Mouse (Mus musculus): ENCODE data around the gene Dach1. TPM values are rescaled to one million over a fixed set of nuclear protein-coding genes. Genes with fewer than 3 reads are reported as not detected.

Dach1 gene
- total RNA-seq, 2 experiments from 2014 or later: 2.5 to 3.0 TPM

DNA sequence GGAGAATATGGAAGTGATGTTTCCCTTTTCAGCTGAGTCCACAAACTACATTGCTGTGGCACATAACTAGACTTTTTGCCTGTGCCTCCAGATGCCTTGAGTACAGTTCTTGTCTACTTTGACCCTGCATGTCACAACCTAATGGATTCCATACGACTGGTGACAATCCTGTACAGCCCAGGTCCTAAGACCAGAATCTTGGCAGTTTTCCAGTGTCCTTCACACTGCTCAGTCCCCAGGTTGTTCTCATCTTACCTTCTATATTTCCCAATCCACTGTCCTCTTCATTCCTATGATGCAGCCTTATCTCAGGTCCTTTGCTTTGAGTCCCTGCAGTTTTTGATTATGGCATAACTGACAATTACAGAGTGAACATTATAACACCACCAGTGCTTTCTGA is 131.0 kb downstream of the Dach1 start:
- DNase-seq (ENCODE audit: low spot score): no peak

- DNase-seq (ENCODE audit: low spot score): no peak
These were observed 132.4 kb downstream of the Dach1 start for GRCm38 (mm10) chr14:98037175-98037574.

DNA sequence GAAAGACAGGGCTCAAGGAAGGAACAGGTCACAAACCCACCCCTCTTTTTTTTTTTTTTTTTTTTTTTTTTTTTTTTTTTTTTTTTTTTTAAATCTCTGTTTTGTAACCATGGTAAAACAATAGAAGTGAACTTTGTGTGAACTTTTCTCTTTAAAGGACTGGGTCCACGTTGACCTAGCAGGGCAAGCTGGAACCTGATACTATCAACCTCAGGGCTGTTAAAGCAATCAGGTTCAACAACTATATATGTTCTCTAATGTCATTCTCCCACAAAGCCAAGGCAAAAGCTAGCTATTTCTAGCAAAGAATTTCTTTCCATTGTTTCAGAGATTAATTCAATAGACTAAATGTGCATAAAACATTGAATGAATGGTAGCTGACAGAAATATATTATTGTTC is 134.3 kb downstream of the Dach1 start:
- no peak for DNase-seq (ENCODE audit: low spot score)

GRCm38 (mm10) chr14:98023540-98023939 is 146.0 kb downstream of the Dach1 start:
- no peak for DNase-seq (ENCODE audit: low spot score)

GRCm38 (mm10) chr14:98014053-98014452 is 155.5 kb downstream of the Dach1 start:
- DNase-seq (ENCODE audit: low spot score): no peak

DNA sequence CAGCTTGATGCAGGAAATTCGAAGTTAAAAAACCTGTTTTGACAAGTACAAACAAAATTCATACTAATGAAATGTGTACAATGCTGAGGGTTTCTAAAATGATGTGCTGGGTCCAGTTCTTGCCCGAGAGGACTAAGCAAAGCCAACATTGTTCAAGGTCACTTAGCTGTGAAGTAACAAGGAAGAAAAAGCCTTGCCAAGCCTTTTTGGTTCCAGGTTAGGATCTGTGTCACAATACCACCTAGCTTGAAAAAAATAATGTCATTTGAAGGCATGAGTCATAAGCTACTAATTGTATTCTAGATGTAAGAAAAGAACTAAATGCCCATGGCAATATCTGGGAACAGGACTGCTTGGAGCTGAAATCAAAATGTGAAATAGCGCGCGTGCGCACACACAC is 161.1 kb downstream of the Dach1 start:
- DNase-seq (ENCODE audit: low spot score): no peak

GRCm38 (mm10) chr14:98002021-98002680 is 167.4 kb downstream of the Dach1 start:
- no peak for DNase-seq (ENCODE audit: low spot score)

DNA sequence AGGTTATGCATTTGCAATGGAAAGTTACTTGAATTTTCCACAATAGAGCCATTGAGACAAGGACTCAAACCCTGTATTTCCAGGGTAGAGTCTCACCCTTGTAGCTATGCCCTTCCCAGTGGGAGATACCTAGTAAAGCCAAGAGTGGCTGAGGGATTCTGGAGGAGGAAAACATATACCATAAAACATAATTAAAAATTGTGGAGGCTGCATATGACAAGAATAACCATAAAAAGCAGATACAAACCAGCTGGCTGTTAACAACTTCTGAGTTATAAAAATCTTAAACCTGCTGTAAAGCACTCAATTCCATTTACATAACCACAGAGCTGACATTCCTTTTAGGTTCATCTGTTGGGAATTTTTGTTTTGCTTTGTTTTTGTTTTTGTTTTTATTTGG is 171.0 kb downstream of the Dach1 start:
- no peak for DNase-seq (ENCODE audit: low spot score)

GRCm38 (mm10) chr14:97983251-97983650 is 186.3 kb downstream of the Dach1 start:
- no peak for DNase-seq (ENCODE audit: low spot score)

GRCm38 (mm10) chr14:97982676-97983075 is 186.9 kb downstream of the Dach1 start:
- DNase-seq (ENCODE audit: low spot score): no peak

DNA sequence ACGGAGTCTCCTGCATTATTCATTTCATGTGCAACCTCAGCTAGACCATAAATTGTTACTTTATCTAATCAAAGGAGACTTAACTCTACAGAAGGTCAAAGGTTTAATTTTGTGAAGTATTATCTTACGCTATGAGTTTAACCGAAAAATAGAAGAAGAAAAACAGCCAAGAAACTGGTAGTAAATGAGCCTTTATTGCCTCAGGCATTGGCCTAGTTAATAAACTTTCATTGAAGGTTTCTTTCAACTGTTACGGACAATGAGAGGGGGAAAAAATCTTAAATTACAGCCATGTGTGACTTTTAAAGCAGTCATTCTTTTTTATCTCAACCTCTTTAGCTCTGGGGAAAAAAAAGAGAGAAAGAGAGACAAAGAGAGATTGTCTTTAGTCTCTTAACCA is 188.7 kb downstream of the Dach1 start:
- no peak for DNase-seq (ENCODE audit: low spot score)

DNA sequence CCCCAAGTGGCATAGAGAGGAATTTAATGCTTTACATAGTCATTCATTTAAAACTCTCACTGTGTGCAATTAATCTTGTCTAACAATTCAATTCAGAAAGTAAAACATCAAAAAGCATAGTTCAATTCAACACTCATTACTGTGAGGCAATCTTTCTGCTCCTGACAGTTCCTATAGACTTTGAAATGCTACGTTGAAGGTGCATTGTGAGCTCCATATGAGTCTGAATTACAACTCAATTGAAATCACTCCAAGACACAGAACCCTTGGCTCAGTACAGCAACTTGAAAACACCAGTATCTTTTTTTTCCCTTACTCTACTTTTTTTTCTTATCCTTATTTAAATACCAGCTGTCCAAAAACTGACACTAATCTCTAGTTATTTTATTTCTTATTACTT is 193.5 kb downstream of the Dach1 start:
- DNase-seq (ENCODE audit: low spot score): no peak

DNA sequence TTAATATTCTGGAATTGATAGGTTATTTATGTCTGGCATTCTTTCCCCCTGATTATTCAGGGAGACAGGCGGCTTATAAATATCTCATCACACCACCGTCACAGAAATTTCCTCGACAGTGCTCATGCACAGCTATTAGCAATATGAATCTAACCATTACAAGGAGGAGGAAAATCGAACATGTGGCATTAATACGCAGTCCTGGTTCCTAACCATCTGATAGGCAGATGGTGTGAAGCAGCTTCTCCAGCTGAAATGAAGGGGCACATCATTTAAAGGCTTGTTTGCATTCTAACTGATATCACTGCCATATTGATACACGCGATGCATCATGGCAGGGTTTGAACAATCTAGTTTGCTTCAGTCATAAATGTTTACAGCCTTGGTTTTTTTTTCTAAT is 194.1 kb downstream of the Dach1 start:
- DNase-seq (ENCODE audit: low spot score): no peak

DNA sequence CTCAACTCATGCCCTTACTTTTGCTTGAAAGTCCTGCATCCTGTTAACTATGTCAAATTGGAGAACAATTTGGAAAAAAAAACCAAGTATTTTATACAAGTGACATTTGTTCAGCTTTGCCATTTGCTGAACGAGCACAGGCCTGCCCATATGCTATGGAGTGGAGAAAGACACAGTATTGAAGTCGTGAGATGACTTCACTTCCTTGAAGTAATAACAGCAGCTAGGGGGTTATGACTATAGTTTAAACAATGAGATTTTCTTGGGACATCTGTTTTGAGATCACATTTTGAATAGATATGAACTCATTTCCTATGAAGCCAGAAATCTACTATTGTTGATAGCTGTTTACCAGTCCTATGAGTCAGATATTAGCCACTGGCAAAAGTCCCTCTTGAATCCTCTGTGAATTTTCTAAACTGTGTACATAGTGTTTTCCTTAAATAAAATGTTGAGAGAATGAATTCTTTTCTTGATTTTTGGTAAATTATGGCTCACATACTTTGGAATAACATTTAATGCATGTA is 205.0 kb downstream of the Dach1 start:
- DNase-seq (ENCODE audit: low spot score): no peak

- no peak for DNase-seq (ENCODE audit: low spot score)
These were observed 205.9 kb downstream of the Dach1 start for GRCm38 (mm10) chr14:97963624-97964023.

DNA sequence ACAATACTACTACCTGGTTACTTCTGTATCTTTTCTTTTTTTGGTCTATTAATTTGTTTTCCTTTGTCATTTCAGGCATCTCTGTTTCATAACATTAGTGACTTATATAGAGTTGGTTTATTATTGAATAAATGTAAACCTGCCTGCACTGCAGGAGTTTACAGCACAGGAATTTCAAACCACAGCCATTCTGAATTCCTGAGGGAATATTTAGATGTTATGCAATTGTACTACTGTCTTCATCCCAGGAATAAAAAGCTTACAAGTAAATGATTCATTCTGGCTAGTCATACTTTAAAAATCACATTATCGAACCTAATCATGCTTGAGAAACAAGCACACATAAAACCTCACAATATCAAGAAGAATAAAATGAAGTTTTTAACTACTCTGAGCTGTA is 213.2 kb downstream of the Dach1 start:
- DNase-seq (ENCODE audit: low spot score): no peak

GRCm38 (mm10) chr14:97945471-97945870 is 224.1 kb downstream of the Dach1 start:
- DNase-seq (ENCODE audit: low spot score): no peak

DNA sequence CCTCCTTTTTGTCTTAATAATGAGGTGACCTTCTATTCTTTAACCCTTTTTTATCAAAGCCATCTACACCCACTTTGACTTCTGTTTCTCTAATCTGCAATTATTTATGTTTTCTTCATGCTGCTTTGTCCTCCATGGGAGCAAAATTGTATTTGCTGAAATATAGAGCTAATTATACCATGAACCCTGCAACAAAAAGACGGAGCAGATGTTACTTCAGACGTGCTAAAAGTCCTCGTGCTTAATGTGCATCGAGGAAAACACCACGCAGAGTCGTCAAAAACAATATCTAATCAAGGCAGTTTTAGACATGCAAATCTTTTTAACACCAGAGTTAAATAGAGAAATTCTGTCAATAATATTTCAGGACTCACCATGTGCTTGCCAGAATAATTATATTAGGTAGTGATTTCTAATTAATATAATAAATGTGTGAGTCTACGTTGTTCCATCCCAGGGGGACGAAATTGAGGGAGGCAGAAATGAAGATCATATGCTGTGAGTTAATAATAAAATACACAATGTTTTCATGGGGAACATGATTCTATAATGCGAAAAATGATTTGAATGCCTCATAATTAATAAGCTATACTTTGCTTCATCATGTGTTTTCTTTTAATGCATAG is 224.8 kb downstream of the Dach1 start:
- DNase-seq (ENCODE audit: low spot score): no peak

GRCm38 (mm10) chr14:97942361-97942760 is 227.2 kb downstream of the Dach1 start:
- DNase-seq (ENCODE audit: low spot score): no peak

DNA sequence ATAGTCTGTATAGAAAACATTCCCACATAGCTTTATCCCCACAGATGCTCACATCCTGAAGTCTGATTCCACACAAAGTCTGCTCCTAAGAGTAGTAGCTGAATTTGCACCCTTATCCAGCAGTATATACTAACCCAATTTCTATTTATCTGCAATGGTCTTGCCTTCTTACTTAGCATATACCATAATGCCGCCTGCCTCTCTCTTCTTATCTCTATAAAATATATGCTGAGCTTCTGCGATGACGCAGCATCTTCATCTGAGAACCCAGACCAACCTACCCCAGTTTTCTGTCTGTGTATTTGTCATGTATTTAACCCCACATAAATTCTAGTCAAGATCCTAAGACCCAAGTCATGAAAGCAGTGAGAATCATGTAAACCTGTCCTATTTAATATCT is 272.9 kb downstream of the Dach1 start:
- DNase-seq (ENCODE audit: low spot score): no peak

- DNase-seq (ENCODE audit: low spot score): no peak
These were observed 287.6 kb downstream of the Dach1 start for GRCm38 (mm10) chr14:97881976-97882375.

DNA sequence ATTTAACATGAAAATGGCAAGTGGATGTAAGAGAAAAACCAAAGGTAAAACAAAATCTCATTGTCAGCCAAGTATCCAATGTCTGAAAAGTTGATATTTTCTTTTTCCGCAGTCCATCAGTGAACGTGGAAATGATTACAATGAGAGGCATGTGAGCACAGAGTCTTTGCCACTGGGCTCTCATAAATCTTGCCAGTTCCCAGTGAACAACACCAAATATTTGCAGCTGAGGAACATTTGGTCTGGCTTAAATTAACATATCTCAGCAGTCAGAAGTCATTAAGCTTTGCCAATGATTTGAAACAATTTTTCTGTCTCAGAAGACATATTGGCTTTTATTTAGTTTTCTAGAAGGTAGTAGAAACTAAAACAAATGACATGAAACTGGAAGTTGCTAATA is 298.6 kb downstream of the Dach1 start:
- DNase-seq (ENCODE audit: low spot score): no peak

DNA sequence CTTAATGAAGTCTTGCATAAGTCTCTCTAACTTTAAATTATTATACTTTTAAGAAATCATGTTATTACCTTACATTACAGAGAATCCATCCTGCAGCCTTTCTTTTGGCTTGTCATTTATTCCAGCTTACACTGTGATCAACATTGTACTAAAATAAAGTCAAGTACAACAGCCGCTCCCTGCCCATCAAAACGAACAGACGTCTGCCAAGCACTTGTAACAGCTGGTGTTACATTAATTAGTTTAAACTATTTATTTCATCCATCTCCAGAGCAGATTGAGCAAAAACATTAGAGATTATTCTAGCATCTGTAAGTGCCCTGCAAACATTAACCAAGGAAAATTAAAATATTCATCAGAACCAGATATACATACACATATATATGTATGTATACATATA is 311.2 kb downstream of the Dach1 start:
- DNase-seq (ENCODE audit: low spot score): no peak

Measured in gastrocnemius, adult 18-20 months (tissue).